Mouse (Mus musculus) intestine, embryonic 14.5 days (tissue): ENCODE data around the gene Rhot2. TPM values are rescaled to one million over a fixed set of nuclear protein-coding genes. Genes with fewer than 3 reads are reported as not detected.
A peak's percentile ranks its signal among the peaks of the same experiment; 100 is the strongest.

Experiments
- ATAC-seq: fragments of 200-750 bp; cut with Nextera tagmentation; replicated peaks from 2 replicates; pipeline ENCODE4 v1.8.0; 2017; ENCODE audit warnings: low read depth, moderate number of reproducible peaks, moderate TSS enrichment, moderate library complexity; ENCODE audit not compliant: low FRiP score, low TSS enrichment
- DNase-seq: peaks from one replicate; pipeline ENCODE4 v3.0.0-alpha.2; 2018; ENCODE audit warnings: low spot score
- H3K27ac ChIP-seq: fragments of 300-500 bp; sonication (generic); 2 replicates; pipeline ENCODE4 v1.5.1; 2014; ENCODE audit warnings: low read depth, mild to moderate bottlenecking, control low read depth
- H3K27me3 ChIP-seq: fragments of 300-500 bp; sonication (generic); replicated peaks from 2 replicates; pipeline ENCODE4 v1.6.1; 2014; ENCODE audit warnings: low read length, control low read depth; ENCODE audit not compliant: control insufficient read depth, insufficient read depth
- H3K36me3 ChIP-seq: fragments of 300-500 bp; sonication (generic); 2 replicates; pipeline ENCODE4 v1.6.1; 2014; ENCODE audit warnings: low read length, control low read depth; ENCODE audit not compliant: control insufficient read depth, insufficient read depth
- H3K4me1 ChIP-seq: fragments of 300-500 bp; sonication (generic); replicated peaks from 2 replicates; pipeline ENCODE4 v1.6.1; 2014; ENCODE audit warnings: low read length, control low read depth, mixed read lengths; ENCODE audit not compliant: control insufficient read depth, insufficient read depth
- H3K4me2 ChIP-seq: fragments of 300-500 bp; sonication (generic); 2 replicates; pipeline ENCODE4 v1.6.1; 2014; ENCODE audit warnings: low read length
- H3K4me3 ChIP-seq: fragments of 300-500 bp; sonication (generic); 2 replicates; pipeline ENCODE4 v1.5.1; 2014; ENCODE audit warnings: low read depth, low read length, control low read depth, mixed read lengths
- H3K9ac ChIP-seq: fragments of 300-500 bp; sonication (generic); 2 replicates; pipeline ENCODE4 v1.6.1; 2014; ENCODE audit warnings: mild to moderate bottlenecking, low read length
- H3K9me3 ChIP-seq: fragments of 300-500 bp; sonication (generic); 2 replicates; pipeline ENCODE4 v1.6.1; 2016; ENCODE audit warnings: low read length, control low read depth; ENCODE audit not compliant: control insufficient read depth
- WGBS: fragments of 180-500 bp; shearing (Covaris S2); extraction: QIAGEN DNeasy Blood & Tissue Kit; methylation state at CpG from one replicate; pipeline ENCODE4 v1.1.7; 2014; 5-methylcytosine and 5-hydroxymethylcytosine counted together
- polyA plus RNA-seq: library from polyadenylated mRNA; unstranded; fragments of >200 nt; fragmentation: Nextera tagmentation; extraction: Ambion mirVana; gene quantifications from 2 replicates; pipeline ENCODE4 v1.2.1, GENCODE M21; 2014

Gene Rhot2
- polyA plus RNA-seq, 1 experiment from 2014 or later, result 10.4 TPM

GRCm38 (mm10) chr17:25869498-25869897 is 24.8 kb upstream of the Rhot2 start:
- Histone ChIP-seq H3K36me3 (no peaks in the 10 kb centered on the region), H3K4me2 (no peak overlapping the region), H3K4me1 (peaks cover 12% of the 10 kb centered on the region; the same call in 1 of the 2 replicates), H3K9ac (no peak overlapping the region), H3K27me3 (no peaks in the 10 kb centered on the region), H3K4me3 (no peak overlapping the region), H3K27ac (no peak overlapping the region), H3K9me3 (no peaks in the 10 kb centered on the region)
- DNase-seq (no peak), ATAC-seq (no peak)
- 89% methylated on average over 8 of the region's 8 CpGs for WGBS

DNA sequence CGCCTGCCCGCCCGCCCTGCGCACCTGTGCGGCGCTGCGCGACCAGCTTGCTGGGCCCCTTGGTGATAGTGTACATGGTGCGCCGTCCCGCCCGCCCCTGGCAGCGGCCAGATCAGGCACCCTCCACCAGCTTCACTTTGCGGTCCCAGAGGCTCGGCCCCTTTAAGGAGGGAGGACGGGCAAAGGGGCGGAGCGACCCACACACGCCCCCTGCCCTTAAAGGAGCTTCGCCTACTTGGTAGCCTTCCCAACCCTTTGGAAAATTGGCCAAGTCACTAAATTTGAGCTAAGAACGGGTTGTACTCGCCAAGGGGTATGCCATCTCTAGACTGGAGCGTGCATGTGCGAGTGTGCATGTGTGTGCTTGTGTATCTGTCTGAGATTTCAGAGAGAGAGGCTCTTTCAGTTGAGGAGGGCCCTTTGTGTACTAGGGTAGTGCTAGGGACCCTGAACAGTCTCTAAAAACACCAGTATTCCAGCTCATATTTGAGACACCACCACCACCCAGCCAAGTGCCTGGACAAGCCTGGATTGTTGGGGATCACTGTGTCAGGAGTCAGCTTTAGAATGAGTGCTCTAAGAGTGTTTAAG is 24.0 kb upstream of the Rhot2 start, which contains the start of gene Mcrip2:
Gene Mcrip2 (minus strand): TSS at position 164 of the 591 bp plus-strand sequence.
- DNase-seq, result peak; percentile 85
- no peaks in the 10 kb centered on the region for H3K9me3 ChIP-seq
- H3K36me3 ChIP-seq, result no peaks in the 10 kb centered on the region
- peak within 1 kb of the TSS; percentile 34 for H3K9ac ChIP-seq
- H3K4me2 ChIP-seq, result peak within 1 kb of the TSS; percentile 70
- H3K4me3 ChIP-seq, result peak within 1 kb of the TSS; percentile 72
- under 1% methylated on average over 15 of the region's 24 CpGs for WGBS
- no peak within 1 kb of the TSS for H3K27ac ChIP-seq
- ATAC-seq, result peak; percentile 82
- H3K4me1 ChIP-seq, result peaks cover 7% of the 10 kb centered on the region; the same call in 1 of the 2 replicates
- no peaks in the 10 kb centered on the region for H3K27me3 ChIP-seq

DNA sequence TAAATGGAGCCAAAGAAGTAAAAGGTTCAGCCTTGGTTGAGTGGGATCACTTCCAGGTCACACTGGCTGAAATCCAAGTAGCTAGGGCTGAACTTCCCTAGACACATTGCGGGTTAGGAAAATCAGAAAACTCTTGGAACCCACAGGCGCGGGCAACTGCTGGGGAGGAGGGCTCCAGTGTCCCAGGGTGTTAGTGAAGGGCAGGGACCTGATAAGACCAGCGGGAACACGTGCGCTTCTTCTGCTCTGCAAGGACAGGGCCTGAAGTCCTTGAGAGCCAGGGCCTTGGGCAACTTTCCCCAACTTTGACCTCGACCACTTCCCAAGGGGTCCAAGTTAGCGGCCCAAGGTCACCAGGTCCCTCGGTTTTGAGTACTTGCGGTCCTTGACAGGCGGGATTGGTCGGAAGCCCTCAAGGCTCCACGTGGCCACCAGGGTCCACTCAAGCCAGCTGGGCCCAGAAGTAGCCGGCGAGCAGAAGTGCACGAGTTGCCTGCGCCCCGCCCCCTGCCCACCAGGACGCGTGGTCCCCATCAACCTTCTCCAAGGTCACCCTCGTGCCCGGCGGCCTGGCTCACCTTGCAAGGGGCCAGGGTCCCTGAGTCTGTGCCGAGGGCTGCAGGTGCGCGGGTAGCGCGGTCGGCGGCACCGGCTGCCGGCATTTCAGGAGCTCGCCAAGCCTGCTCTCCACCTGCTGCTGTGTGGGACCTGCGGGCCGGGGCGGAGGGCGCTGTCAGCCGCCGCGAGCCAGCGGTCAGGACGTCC is 23.4 kb upstream of the Rhot2 start:
- Histone ChIP-seq H3K27me3 (no peaks in the 10 kb centered on the region), H3K9ac (peak overlapping the region; percentile 34), H3K9me3 (no peaks in the 10 kb centered on the region), H3K27ac (no peak overlapping the region), H3K4me2 (peak overlapping the region; percentile 70), H3K4me3 (peak overlapping the region; percentile 72), H3K4me1 (peaks cover 7% of the 10 kb centered on the region; the same call in 1 of the 2 replicates), H3K36me3 (no peaks in the 10 kb centered on the region)
- ATAC-seq (peak; percentile 61), DNase-seq (peak; percentile 73)
- under 1% methylated on average over 40 of the region's 42 CpGs for WGBS

DNA sequence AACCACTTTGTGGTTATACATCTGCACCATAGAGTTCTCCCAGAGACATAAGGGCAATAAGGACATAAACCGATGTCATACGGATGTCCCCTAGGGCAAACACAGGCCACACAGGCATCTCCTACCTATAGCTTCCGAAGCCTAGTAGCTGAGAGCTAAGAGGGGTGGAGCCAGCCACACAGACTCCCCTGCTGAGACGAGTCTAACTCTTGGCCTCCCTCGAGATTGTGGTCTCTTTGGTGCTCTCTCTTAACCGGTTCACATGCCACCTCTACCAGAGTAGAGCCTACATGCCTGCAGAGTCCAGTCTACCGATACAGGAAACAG is 22.8 kb upstream of the Rhot2 start:
- no peak for DNase-seq
- 18% methylated on average over 7 of the region's 7 CpGs for WGBS
- Histone ChIP-seq H3K4me3 (peak overlapping the region; percentile 72), H3K27me3 (no peaks in the 10 kb centered on the region), H3K4me2 (peak overlapping the region; percentile 70), H3K27ac (no peak overlapping the region), H3K9ac (peak overlapping the region; percentile 34), H3K36me3 (no peaks in the 10 kb centered on the region), H3K9me3 (no peaks in the 10 kb centered on the region), H3K4me1 (peaks cover 7% of the 10 kb centered on the region; the same call in 1 of the 2 replicates)
- ATAC-seq, result no peak

DNA sequence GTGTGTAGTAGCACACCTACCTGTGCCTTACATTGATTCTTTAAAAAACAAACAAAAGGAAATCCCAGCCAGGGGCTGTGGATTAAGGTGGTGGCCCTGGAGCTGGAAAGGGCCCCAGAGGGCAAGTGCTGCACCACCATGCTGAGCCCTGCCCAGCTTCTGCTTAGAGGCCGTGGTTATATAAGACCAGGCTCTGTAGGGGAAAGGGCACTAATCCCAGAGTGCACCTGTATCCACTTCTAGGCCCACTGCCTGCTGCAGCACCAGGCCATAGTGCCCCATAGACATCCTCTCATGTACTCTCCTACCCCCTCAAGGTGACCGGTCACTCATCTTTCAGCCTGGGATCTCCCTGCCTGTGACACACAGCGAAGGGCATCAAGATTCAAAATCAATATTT is 21.5 kb upstream of the Rhot2 start:
- H3K4me3 ChIP-seq, result no peak overlapping the region
- no peak for DNase-seq
- no peak overlapping the region for H3K27ac ChIP-seq
- H3K4me2 ChIP-seq, result no peak overlapping the region
- ATAC-seq, result no peak
- no peaks in the 10 kb centered on the region for H3K36me3 ChIP-seq
- H3K4me1 ChIP-seq, result peaks cover 7% of the 10 kb centered on the region; the same call in 1 of the 2 replicates
- H3K9ac ChIP-seq, result no peak overlapping the region
- no peaks in the 10 kb centered on the region for H3K9me3 ChIP-seq
- 83% methylated on average over 3 of the region's 3 CpGs for WGBS
- H3K27me3 ChIP-seq, result no peaks in the 10 kb centered on the region

GRCm38 (mm10) chr17:25865288-25865687 is 20.6 kb upstream of the Rhot2 start:
- no peak for ATAC-seq
- H3K9ac ChIP-seq, result no peak overlapping the region

GRCm38 (mm10) chr17:25864311-25864710 is 19.7 kb upstream of the Rhot2 start:
- H3K27me3 ChIP-seq, result no peaks in the 10 kb centered on the region
- no peak for ATAC-seq
- H3K36me3 ChIP-seq, result no peaks in the 10 kb centered on the region
- H3K4me1 ChIP-seq, result peaks cover 16% of the 10 kb centered on the region
- H3K4me3 ChIP-seq, result no peak overlapping the region
- no peak overlapping the region for H3K4me2 ChIP-seq
- no peaks in the 10 kb centered on the region for H3K9me3 ChIP-seq
- WGBS, result 89% methylated on average over 14 of the region's 14 CpGs
- H3K9ac ChIP-seq, result no peak overlapping the region
- DNase-seq, result no peak
- H3K27ac ChIP-seq, result no peak overlapping the region

More at GRCm38 (mm10) chr17:25865288-25865687, 20.6 kb upstream of the Rhot2 start:
- DNase-seq, result no peak
- Histone ChIP-seq H3K4me2 (no peak overlapping the region), H3K27me3 (no peaks in the 10 kb centered on the region), H3K27ac (no peak overlapping the region), H3K4me1 (peaks cover 14% of the 10 kb centered on the region; the same call in 1 of the 2 replicates), H3K36me3 (no peaks in the 10 kb centered on the region), H3K9me3 (no peaks in the 10 kb centered on the region), H3K4me3 (no peak overlapping the region)
- 89% methylated on average over 11 of the region's 11 CpGs for WGBS

- H3K9me3 ChIP-seq, result no peaks in the 10 kb centered on the region
- H3K27me3 ChIP-seq, result no peaks in the 10 kb centered on the region
- ATAC-seq, result no peak
- H3K36me3 ChIP-seq, result no peaks in the 10 kb centered on the region
- peaks cover 16% of the 10 kb centered on the region for H3K4me1 ChIP-seq
- H3K4me3 ChIP-seq, result no peak overlapping the region
- no peak overlapping the region for H3K27ac ChIP-seq
- WGBS, result 84% methylated on average over 6 of the region's 6 CpGs
- DNase-seq, result no peak
- no peak overlapping the region for H3K9ac ChIP-seq
- H3K4me2 ChIP-seq, result no peak overlapping the region
Observed at GRCm38 (mm10) chr17:25863681-25864080, 19.0 kb upstream of the Rhot2 start.
